Mouse (Mus musculus) limb, embryonic 15.5 days (tissue): ENCODE measurements at regions not wholly inside any gene's neighbourhood (a gene's known extent, or its start where the extent isn't known, plus 50 kb on each side); places are given as distances from the start of the nearest gene placed in this dataset.

Experiments
- ATAC-seq: fragments of 200-750 bp; cut with Nextera tagmentation; 2 replicates; pipeline ENCODE4 v1.8.0; 2017; ENCODE audit warnings: low read depth, moderate TSS enrichment; ENCODE audit not compliant: insufficient number of reproducible peaks, low FRiP score, low TSS enrichment
- H3K27ac ChIP-seq: fragments of 300-500 bp; sonication (generic); 2 replicates; pipeline ENCODE4 v1.5.1; 2015; ENCODE audit warnings: moderate library complexity, mild to moderate bottlenecking, inconsistent platforms
- H3K27me3 ChIP-seq: fragments of 300-500 bp; sonication (generic); 2 replicates; pipeline ENCODE4 v1.6.1; 2015; ENCODE audit warnings: inconsistent platforms
- H3K36me3 ChIP-seq: fragments of 300-500 bp; sonication (generic); 2 replicates; pipeline ENCODE4 v1.6.1; 2015; ENCODE audit warnings: inconsistent platforms
- H3K4me1 ChIP-seq: fragments of 300-500 bp; sonication (generic); 2 replicates; pipeline ENCODE4 v1.6.1; 2015; ENCODE audit warnings: inconsistent platforms
- H3K4me2 ChIP-seq: fragments of 300-500 bp; sonication (generic); 2 replicates; pipeline ENCODE4 v1.6.1; 2015; ENCODE audit warnings: mild to moderate bottlenecking, inconsistent platforms
- H3K4me3 ChIP-seq: fragments of 300-500 bp; sonication (generic); 2 replicates; pipeline ENCODE4 v1.5.1; 2015; ENCODE audit warnings: mild to moderate bottlenecking, inconsistent platforms
- H3K9ac ChIP-seq: fragments of 300-500 bp; sonication (generic); 2 replicates; pipeline ENCODE4 v1.6.1; 2015; ENCODE audit warnings: inconsistent platforms
- H3K9me3 ChIP-seq: fragments of 300-500 bp; sonication (generic); 2 replicates; pipeline ENCODE4 v1.6.1; 2016; ENCODE audit warnings: inconsistent platforms
- WGBS: fragments of 180-500 bp; shearing (Covaris S2); methylation state at CpG from one replicate; pipeline ENCODE4 v1.1.7; 2015; 5-methylcytosine and 5-hydroxymethylcytosine counted together

DNA sequence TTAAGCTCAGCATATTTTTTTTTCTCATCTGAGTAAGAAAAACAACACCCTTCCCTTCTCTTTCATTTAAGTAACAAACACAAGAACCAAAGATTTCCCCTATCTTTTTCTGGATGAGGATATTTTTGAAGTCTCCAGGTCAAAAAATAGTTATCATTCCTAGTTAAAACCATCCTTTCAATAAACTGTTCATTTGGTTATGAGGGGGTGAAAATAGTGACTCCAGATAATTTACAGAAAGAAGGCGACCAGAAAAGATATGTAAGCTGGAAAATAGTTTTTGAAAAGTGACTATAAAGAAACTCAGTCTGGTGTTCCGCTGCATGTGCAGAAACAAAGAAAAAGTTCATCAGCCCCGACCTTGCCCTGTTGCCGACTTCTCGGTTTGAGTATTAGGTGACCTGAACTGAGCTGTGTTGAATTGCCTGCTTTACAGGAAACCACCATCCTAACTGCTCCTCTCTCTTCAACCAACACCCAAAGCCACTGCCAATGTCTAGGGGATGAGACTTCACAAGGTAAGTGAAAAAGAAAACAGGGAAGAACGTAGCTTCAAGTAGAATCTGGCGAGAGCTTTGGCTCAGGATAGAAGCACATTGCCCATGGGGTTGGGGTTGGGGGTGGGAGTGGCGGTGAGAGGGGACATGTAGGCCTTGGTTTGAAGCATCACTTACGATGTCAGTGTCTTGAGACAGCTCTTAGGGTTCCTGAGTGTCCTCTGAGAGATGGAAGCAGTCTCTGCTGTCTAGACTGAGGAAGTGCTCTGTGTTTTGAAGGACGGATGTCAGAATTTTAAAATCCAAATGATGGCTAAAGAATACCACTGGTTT lies 104.6 kb downstream of the Ube2e3 start:
- no peaks in the 10 kb centered on the region for H3K27me3 ChIP-seq
- no peak overlapping the region for H3K4me2 ChIP-seq
- H3K4me3 ChIP-seq = no peak overlapping the region
- WGBS = 86% methylated on average over 10 of the region's 10 CpGs
- H3K9ac ChIP-seq = no peak overlapping the region
- no peak overlapping the region for H3K27ac ChIP-seq
- no peaks in the 10 kb centered on the region for H3K36me3 ChIP-seq
- H3K9me3 ChIP-seq = no peaks in the 10 kb centered on the region
- H3K4me1 ChIP-seq = no peaks in the 10 kb centered on the region
- no peak for ATAC-seq

DNA sequence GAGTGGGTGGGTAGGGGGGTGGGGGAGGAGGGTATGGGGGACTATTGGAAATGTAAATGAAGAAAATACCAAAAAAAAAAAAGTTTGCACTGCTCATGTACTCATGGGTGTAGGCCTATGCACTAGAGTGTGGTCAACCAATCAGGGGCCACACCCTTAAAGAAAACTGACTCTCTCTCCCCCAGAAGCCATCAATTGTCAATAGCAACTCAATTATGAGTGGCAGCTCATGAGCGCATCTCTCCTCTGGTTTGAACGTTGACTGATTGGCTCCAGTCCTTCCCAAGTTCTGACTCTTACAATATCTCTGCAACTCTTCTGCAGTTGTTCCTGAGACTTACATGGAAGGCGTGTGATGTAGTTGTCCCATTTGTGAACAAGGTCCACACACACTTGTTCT lies 105.9 kb downstream of the Ube2e3 start:
- Histone ChIP-seq H3K4me2 (no peak overlapping the region), H3K36me3 (no peaks in the 10 kb centered on the region), H3K27me3 (no peaks in the 10 kb centered on the region), H3K4me1 (no peaks in the 10 kb centered on the region), H3K9ac (no peak overlapping the region), H3K9me3 (no peaks in the 10 kb centered on the region), H3K4me3 (no peak overlapping the region), H3K27ac (no peak overlapping the region)
- ATAC-seq = no peak
- WGBS = 95% methylated on average over 3 of the region's 3 CpGs

DNA sequence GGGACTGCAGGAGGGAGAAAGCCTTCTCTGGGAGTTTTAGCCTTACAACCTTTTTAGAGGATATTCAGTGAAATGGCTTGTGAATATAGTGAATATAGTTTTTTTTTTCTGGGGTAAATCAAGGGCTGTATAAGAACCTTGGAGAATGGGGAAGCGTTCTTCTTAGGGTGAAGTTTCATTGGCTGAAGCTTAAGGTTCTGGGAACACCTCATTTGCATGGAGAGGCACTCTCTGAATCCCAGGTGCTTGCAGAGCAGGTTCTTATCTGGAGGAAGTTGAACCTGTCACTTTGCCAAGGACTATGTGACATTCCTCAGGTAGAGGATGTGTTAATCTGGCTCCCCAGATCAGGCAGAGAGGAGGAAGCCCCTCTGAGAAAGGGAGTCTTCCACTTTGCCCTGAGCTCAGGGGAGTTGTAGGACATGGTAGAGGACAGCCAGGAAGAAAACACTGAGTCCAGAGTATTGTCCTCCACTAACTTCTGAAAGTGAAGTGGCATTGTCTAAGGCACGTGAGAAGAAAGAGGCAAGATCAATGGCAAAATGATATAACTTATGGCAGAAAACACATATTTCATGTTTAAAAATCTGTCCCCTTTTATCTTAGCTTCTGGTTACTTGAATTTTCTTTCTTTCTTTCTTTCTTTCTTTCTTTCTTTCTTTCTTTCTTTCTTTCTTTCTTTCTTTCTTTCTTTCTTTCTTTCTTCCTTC lies 106.9 kb downstream of the Ube2e3 start:
- H3K4me2 ChIP-seq = no peak overlapping the region
- H3K27ac ChIP-seq = no peak overlapping the region
- no peaks in the 10 kb centered on the region for H3K4me1 ChIP-seq
- WGBS = 70% methylated on average over 2 of the region's 2 CpGs
- no peak for ATAC-seq
- H3K9me3 ChIP-seq = no peaks in the 10 kb centered on the region
- H3K36me3 ChIP-seq = no peaks in the 10 kb centered on the region
- no peak overlapping the region for H3K9ac ChIP-seq
- H3K27me3 ChIP-seq = no peaks in the 10 kb centered on the region
- H3K4me3 ChIP-seq = no peak overlapping the region

DNA sequence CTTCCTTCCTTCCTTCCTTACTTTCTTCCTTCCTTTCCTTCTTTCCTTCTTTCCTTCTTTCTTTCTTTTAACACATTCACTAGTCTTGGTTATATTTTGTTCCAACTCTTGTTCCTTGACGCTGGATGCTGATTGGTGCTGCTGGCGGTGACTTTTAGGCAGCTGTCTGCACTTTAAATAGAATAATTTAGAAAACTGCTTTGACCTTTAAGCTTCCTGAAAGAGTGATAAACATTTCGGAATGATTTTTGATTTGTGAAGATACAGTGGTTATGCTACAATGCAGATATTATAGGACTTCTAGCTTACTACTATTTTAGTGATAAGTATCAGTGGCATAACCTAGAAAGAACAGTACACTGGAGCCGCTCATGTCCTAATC lies 107.5 kb downstream of the Ube2e3 start:
- Histone ChIP-seq H3K4me1 (no peaks in the 10 kb centered on the region), H3K36me3 (no peaks in the 10 kb centered on the region), H3K4me3 (no peak overlapping the region), H3K4me2 (no peak overlapping the region), H3K9ac (no peak overlapping the region), H3K27me3 (no peaks in the 10 kb centered on the region), H3K27ac (no peak overlapping the region), H3K9me3 (no peaks in the 10 kb centered on the region)
- ATAC-seq = no peak
- 80% methylated on average over 4 of the region's 4 CpGs for WGBS

DNA sequence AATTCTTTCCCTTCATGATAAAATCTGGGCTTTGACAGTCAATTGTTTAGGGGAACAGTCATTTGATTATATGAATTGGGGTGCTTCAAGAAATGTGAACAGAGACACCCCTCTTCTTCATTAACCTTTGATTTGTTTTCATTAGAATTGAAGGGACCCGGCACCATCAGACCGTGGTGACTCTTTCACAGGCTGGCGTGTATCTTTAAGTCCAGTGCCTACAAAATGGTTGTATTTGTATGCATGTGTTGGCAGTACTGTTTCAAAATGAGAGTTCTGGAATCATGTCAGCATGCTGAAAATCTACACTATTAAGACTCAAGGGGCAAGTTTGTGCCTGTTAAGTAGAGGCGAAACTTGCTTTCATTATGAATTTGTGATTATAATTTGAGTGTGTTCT lies 108.2 kb downstream of the Ube2e3 start:
- Histone ChIP-seq H3K27me3 (no peaks in the 10 kb centered on the region), H3K4me2 (no peak overlapping the region), H3K4me3 (no peak overlapping the region), H3K36me3 (no peaks in the 10 kb centered on the region), H3K27ac (no peak overlapping the region), H3K9me3 (no peaks in the 10 kb centered on the region), H3K4me1 (no peaks in the 10 kb centered on the region), H3K9ac (no peak overlapping the region)
- ATAC-seq = no peak
- WGBS = 88% methylated on average over 4 of the region's 4 CpGs

DNA sequence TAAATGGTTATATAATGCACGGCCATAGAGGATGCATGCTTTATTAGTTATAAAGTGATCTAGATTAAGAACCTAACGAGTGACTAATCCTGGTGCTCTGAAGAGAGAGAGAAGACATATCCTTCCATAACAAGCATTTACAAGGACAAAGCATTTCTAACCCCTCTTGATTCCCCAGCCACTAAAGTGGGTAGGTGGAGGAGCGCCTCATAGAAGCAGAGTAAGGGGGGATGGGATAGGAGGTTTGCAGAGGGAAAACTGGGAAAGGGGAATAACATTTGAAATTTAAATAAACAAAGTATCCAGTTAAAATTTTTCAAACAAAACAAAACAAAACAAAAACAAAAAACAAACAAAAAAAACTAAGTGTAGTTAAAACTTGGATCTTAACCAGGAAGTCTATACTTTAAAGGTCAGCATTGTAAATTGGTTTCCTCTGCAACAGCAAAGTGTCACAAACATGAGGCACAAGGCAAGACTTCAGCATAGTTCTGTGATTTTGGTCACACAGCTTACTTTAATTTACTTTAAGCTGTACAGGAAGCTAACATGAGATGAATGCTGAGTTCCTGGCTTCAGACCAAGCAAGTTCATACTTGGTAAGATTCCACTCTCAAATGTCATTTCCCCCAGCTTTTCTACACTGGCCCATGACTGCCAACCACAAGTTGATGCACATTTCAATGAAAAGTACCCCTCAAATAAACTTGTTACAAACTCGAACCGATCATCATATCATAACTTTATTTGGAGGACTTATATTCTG lies 109.9 kb downstream of the Ube2e3 start:
- ATAC-seq = no peak
- WGBS = 68% methylated on average over 5 of the region's 5 CpGs
- no peak overlapping the region for H3K4me2 ChIP-seq
- H3K4me3 ChIP-seq = no peak overlapping the region
- no peaks in the 10 kb centered on the region for H3K4me1 ChIP-seq
- no peak overlapping the region for H3K27ac ChIP-seq
- no peaks in the 10 kb centered on the region for H3K27me3 ChIP-seq
- H3K9ac ChIP-seq = no peak overlapping the region
- no peaks in the 10 kb centered on the region for H3K36me3 ChIP-seq
- no peaks in the 10 kb centered on the region for H3K9me3 ChIP-seq

DNA sequence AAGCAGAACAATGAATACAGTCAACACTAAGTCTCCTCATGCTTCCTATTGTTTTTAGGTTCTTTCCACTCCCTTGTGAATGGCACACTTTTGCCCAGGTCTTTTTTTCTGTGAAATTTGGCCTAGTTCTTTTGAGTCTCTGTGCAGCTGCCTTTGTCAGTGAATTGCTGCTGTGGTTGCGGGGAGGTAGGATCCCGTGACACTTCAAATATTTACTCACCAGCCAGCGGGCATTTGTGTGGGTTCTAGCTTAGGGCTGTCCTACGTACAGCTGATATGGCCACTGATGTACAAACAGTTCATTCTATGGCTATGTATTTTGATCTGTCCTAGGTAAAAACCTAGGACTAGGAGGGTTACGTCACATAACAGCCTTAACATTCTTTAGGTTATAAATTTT lies 112.1 kb downstream of the Ube2e3 start:
- ATAC-seq = no peak
- WGBS = 73% methylated on average over 5 of the region's 5 CpGs

DNA sequence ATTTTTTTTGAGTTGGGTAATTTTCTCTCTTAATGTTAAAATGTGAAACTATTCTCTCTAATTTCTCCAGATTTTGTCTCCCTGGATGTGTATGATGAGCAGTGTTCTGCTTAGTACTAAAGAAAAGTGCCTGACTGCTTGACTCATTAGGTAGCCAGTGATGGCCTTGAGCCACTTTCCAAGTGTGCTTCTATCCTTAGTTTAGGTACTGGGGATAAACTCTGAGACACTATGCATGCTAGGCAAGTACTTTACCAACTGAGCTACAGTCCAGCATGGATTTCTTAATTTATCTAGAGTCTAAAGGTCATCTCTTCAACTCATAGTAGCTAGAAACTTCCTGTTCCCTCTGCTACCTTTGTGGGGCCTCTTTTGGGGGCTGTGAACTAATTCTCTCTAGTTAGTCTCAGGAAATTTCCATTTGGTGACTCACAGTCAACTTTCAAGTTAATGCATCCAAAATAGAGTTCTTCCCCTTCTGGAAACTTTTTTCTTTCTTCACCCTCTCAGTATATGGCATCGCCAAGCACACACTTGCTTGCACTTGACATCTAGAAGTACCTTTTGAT lies 112.8 kb downstream of the Ube2e3 start:
- H3K9ac ChIP-seq = no peak overlapping the region
- no peak overlapping the region for H3K4me2 ChIP-seq
- H3K4me1 ChIP-seq = no peaks in the 10 kb centered on the region
- no peaks in the 10 kb centered on the region for H3K36me3 ChIP-seq
- ATAC-seq = no peak
- H3K27ac ChIP-seq = no peak overlapping the region
- no peak overlapping the region for H3K4me3 ChIP-seq
- WGBS = 79% methylated on average over 1 of the region's 1 CpGs
- H3K9me3 ChIP-seq = no peaks in the 10 kb centered on the region
- no peaks in the 10 kb centered on the region for H3K27me3 ChIP-seq

More for the DNA sequence above, 112.1 kb downstream of the Ube2e3 start:
- no peaks in the 10 kb centered on the region for H3K36me3 ChIP-seq
- no peaks in the 10 kb centered on the region for H3K9me3 ChIP-seq
- no peak overlapping the region for H3K4me3 ChIP-seq
- no peak overlapping the region for H3K4me2 ChIP-seq
- no peaks in the 10 kb centered on the region for H3K27me3 ChIP-seq
- H3K27ac ChIP-seq = no peak overlapping the region
- H3K9ac ChIP-seq = no peak overlapping the region
- no peaks in the 10 kb centered on the region for H3K4me1 ChIP-seq

DNA sequence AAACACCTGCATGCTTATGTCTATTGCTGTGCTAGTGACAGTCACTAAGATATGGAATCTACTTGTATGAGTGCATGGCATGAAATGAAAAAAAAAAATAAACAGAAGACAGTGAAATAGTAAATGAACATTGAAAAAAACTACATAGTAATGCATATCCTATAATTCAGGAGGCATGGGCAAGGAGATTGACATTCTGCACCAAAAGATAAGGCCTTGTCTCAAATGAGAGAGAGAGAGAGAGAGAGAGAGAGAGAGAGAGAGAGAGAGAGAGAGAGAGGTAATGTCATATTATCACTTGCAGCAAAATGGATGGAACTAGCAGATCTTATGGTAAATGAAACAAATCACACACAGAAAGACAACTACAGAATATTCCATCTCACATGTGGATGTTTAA lies 115.4 kb downstream of the Ube2e3 start:
- no peak for ATAC-seq
- Histone ChIP-seq H3K27me3 (no peaks in the 10 kb centered on the region), H3K9ac (no peak overlapping the region), H3K4me2 (no peak overlapping the region), H3K9me3 (no peaks in the 10 kb centered on the region), H3K4me3 (no peak overlapping the region), H3K36me3 (no peaks in the 10 kb centered on the region), H3K27ac (no peak overlapping the region), H3K4me1 (no peaks in the 10 kb centered on the region)

DNA sequence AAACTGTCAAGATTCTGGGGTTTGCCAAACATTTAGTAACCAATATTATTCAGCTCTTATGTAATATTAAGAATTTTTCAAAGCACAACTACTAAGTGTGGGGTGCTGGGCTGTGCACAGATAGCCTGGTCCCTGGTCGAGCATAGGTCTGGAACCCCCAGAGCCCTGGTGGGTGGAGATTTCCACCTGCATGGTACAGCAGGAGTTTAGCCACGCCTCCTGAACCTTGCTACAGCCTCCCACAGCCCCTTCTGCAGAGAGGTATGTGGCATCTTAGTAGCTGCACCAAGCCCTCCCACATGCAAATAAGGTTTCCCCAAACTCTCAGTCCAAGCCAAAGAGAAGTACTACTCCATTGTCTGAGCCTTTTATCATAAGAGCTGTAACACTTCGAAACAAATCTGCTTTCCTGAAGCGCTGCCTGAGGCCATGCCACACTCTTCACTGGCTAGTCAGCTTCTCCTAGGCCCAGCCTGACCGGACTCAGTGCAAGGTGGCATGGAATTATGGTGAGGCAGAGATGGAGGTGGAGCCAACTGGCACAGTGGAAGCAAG lies 116.1 kb downstream of the Ube2e3 start:
- Histone ChIP-seq H3K9me3 (no peaks in the 10 kb centered on the region), H3K4me2 (no peak overlapping the region), H3K27me3 (no peaks in the 10 kb centered on the region), H3K27ac (no peak overlapping the region), H3K4me1 (no peaks in the 10 kb centered on the region), H3K9ac (no peak overlapping the region), H3K4me3 (no peak overlapping the region), H3K36me3 (no peaks in the 10 kb centered on the region)
- no peak for ATAC-seq
- WGBS = 56% methylated on average over 5 of the region's 5 CpGs

DNA sequence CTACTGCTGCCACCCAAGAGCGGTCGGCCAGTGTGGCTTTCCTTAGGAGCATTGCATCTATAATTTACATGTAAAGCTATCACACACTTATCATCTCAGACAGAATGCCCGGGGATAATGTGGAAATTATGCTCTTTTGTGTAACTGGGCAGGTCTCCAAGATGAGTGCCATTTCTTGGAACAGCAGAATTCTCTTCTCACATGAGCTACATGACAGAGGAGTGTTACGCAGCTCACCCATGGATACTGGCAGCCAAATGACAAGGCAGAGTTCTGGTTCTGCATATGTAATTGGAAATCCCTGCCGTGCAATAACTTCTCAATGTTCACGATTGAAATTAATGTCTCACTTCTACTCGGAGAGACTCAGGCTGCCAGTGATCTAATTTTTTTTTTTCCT lies 119.1 kb downstream of the Ube2e3 start:
- no peak for ATAC-seq
- WGBS = 59% methylated on average over 7 of the region's 7 CpGs
- no peak overlapping the region for H3K4me3 ChIP-seq
- H3K9me3 ChIP-seq = no peaks in the 10 kb centered on the region
- H3K4me2 ChIP-seq = no peak overlapping the region
- no peaks in the 10 kb centered on the region for H3K36me3 ChIP-seq
- H3K27ac ChIP-seq = no peak overlapping the region
- no peaks in the 10 kb centered on the region for H3K27me3 ChIP-seq
- H3K9ac ChIP-seq = no peak overlapping the region
- H3K4me1 ChIP-seq = no peaks in the 10 kb centered on the region

DNA sequence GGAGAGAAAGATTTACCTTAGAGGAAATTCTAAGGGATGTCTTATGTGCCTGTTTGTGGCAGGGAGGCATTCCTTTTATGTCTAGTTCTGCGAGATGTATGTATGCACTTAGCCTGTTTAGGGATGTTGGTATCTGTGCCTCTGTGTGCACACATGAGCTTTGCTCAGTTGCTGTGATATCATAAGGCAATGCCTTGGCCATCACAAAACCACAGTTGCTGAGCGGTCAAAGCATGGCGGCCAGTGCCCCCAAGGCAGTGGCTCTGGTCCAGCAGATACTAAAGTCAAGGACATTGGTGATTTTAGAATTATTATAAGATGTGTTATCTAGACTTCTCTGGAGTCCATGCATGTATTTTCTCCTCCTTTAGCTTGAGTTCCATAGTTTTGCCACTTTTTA lies 119.5 kb downstream of the Ube2e3 start:
- Histone ChIP-seq H3K27me3 (no peaks in the 10 kb centered on the region), H3K36me3 (no peaks in the 10 kb centered on the region), H3K9me3 (no peaks in the 10 kb centered on the region), H3K27ac (no peak overlapping the region), H3K4me3 (no peak overlapping the region), H3K9ac (no peak overlapping the region), H3K4me2 (no peak overlapping the region), H3K4me1 (no peaks in the 10 kb centered on the region)
- 86% methylated on average over 3 of the region's 3 CpGs for WGBS
- no peak for ATAC-seq
